ENCODE assay signal across 7 mouse cellular contexts in the genomic region with DNA sequence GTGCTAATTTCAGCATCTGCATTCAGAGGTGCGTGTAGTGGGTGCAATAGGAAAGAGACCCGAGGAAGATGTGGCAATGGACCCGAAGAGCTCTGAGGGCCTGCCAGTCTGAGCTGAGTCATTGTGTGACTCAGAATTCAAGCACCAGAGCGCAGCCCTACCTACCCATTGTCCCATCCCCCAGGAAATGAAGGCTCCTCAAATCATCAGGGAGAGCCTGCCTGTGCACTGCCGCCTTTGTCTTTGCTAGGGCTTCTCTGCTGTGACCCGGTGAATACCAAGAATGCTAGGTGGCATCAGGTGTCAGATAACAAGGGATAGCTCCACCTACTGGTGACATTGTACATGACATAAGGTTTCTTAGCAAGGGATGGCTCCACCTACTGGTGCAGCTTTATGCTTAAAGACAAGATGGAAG. TPM values are rescaled to one million over a fixed set of nuclear protein-coding genes. Genes with fewer than 3 reads are reported as not detected.
DNase-seq lines count a peak whose midpoint lies in the region; ATAC-seq and TF ChIP-seq lines count a peak whose summit lies in the region.

No protein-coding gene starts in this region.

- no peak overlapping the region for H3K27ac ChIP-seq in cortical plate, adult 2 months (ENCODE audit: insufficient read depth, low read length)
- H3K27ac ChIP-seq in intestine, embryonic 15.5 days, result no peak overlapping the region; the same call in 1 of the 2 replicates

- peak; percentile 52 for ATAC-seq in intestine, embryonic 15.5 days

- no peak overlapping the region for H3K9ac ChIP-seq in intestine, embryonic 15.5 days

- WGBS in intestine, embryonic 15.5 days, result 9% methylated on average over 6 of the region's 6 CpGs

- no peak overlapping the region for H3K4me3 ChIP-seq in cortical plate, adult 2 months (ENCODE audit: insufficient read depth, low read length)
- no peak overlapping the region; the same call in 1 of the 2 replicates for H3K4me3 ChIP-seq in intestine, embryonic 15.5 days (replicated peaks)

- H3K36me3 ChIP-seq in intestine, embryonic 15.5 days, result peaks cover 37% of the 10 kb centered on the region

- intact Hi-C loops in left cerebral cortex, postnatal 36 days (cut with DNase I), result no loop called here

- no peaks in the 10 kb centered on the region for H3K27me3 ChIP-seq in intestine, embryonic 15.5 days (replicated peaks)

- no peak for TF ChIP-seq POLR2A in cortical plate, adult 2 months (IDR thresholded peaks at IDR 0.05; ENCODE audit: extremely low read depth, insufficient read depth, low read length)

- peak; percentile 43 to 50 for DNase-seq in adrenal gland, adult 18-20 months (ENCODE audit: low spot score in 2 of 2)
- peak; percentile 60 for DNase-seq in gastrocnemius, postnatal 25 days
- DNase-seq in left cerebral cortex, postnatal 36 days (ENCODE audit: low spot score in 2 of 2), result peak; percentile 58 to 60
- peak; percentile 98 for DNase-seq in mesoderm, embryonic 11.5 days (ENCODE audit: low read depth, low spot score)
- peak; percentile 91 for DNase-seq in skeletal muscle tissue, adult 2 months (ENCODE audit: low read depth, low spot score)

- peak; percentile 97 for TF ChIP-seq CTCF in cortical plate, adult 2 months (IDR thresholded peaks at IDR 0.05; ENCODE audit: extremely low read depth, insufficient read depth, low read length)

- H3K9me3 ChIP-seq in intestine, embryonic 15.5 days, result no peaks in the 10 kb centered on the region

- H3K4me2 ChIP-seq in intestine, embryonic 15.5 days (replicated peaks), result peak overlapping the region; percentile 78

- H3K4me1 ChIP-seq in cortical plate, adult 2 months (ENCODE audit: control insufficient read depth, insufficient read depth, low read length), result peaks cover 19% of the 10 kb centered on the region; the same call in 1 of the 2 replicates
- H3K4me1 ChIP-seq in intestine, embryonic 15.5 days (replicated peaks), result peaks cover 29% of the 10 kb centered on the region

RNA-seq across cellular contexts. Expression of gene Eno1, which starts 3.4 kb away (rescaled TPM):
- total RNA-seq in adrenal gland, adult 18-20 months (2021), result 100 to 1,000 TPM; 471 to 935 TPM
- polyA plus RNA-seq in cortical plate, adult 2 months (2012; rRNA removed), result 902 and 906 TPM in 2 replicates
- 100 to 1,000 TPM; 112 to 141 TPM for total RNA-seq in gastrocnemius, postnatal 25 days (2021)
- polyA plus RNA-seq in intestine, embryonic 15.5 days (2015; fragmentation: Nextera tagmentation; extraction: Ambion mirVana), result 1,894 and 1,951 TPM in 2 replicates
- 100 to 1,000 TPM; 416 to 459 TPM for total RNA-seq in left cerebral cortex, postnatal 36 days (2021)

RNA-seq across cellular contexts. Expression of gene Car6, which starts 38.8 kb away (rescaled TPM):
- total RNA-seq in adrenal gland, adult 18-20 months (2021), result 1 to 10 TPM; 1.4 to 2.5 TPM
- polyA plus RNA-seq in cortical plate, adult 2 months (2012; rRNA removed), result not detected in 2 replicates
- not detected for total RNA-seq in gastrocnemius, postnatal 25 days (2021)
- not detected in 2 replicates for polyA plus RNA-seq in intestine, embryonic 15.5 days (2015; fragmentation: Nextera tagmentation; extraction: Ambion mirVana)
- not detected for total RNA-seq in left cerebral cortex, postnatal 36 days (2021)

RNA-seq across cellular contexts. Expression of gene Rere, which starts 41.5 kb away (rescaled TPM):
- 100 to 1,000 TPM in 1 of 2 experiments, 10 to 100 TPM in 1; 87.8 to 100 TPM for total RNA-seq in adrenal gland, adult 18-20 months (2021)
- 44.2 and 50.5 TPM in 2 replicates for polyA plus RNA-seq in cortical plate, adult 2 months (2012; rRNA removed)
- total RNA-seq in gastrocnemius, postnatal 25 days (2021), result 10 to 100 TPM; 51.0 to 56.4 TPM
- 25.6 and 28.4 TPM in 2 replicates for polyA plus RNA-seq in intestine, embryonic 15.5 days (2015; fragmentation: Nextera tagmentation; extraction: Ambion mirVana)
- 100 to 1,000 TPM in 1 of 2 experiments, 10 to 100 TPM in 1; 86.7 to 131 TPM for total RNA-seq in left cerebral cortex, postnatal 36 days (2021)

Comparison
In these comparisons a context has a peak if more than half of its experiments do, and no peak if none do; other contexts are left out.
1. DNase-seq: peak in every context shown above with its lines; median percentile 98 in mesoderm, embryonic 11.5 days; 91 in skeletal muscle tissue, adult 2 months; 60 in gastrocnemius, postnatal 25 days; 59 in left cerebral cortex, postnatal 36 days; 46 in adrenal gland, adult 18-20 months.